Mouse (Mus musculus) gastrocnemius, postnatal 36 days (tissue): ENCODE measurements at regions not wholly inside any gene's neighbourhood (a gene's known extent, or its start where the extent isn't known, plus 50 kb on each side); places are given as distances from the start of the nearest gene placed in this dataset.

Source experiments
- DNase-seq, 2 experiments: peaks; one replicate each; pipeline ENCODE4 v3.0.0; 2022
- intact Hi-C: fragments of 180-260 bp; cut with DNase I; formaldehyde crosslinking; loops from one replicate; pipeline ENCODE4 v1.15.1; 2025

- intact Hi-C loops, result no loop called here
- no peak for DNase-seq
Observed at GRCm38 (mm10) chr11:17324651-17325050, 67.3 kb downstream of the C1d start.

GRCm38 (mm10) chr11:17325731-17326646, 68.6 kb downstream of the C1d start:
- intact Hi-C loops, result no loop called here
- no peak for DNase-seq

GRCm38 (mm10) chr11:17326695-17327094, 69.3 kb downstream of the C1d start:
- intact Hi-C loops, result no loop called here
- DNase-seq, result no peak

- intact Hi-C loops, result no loop called here
Observed at GRCm38 (mm10) chr11:17351476-17351875, 94.1 kb downstream of the C1d start.

GRCm38 (mm10) chr11:17352148-17353130, 95.1 kb downstream of the C1d start:
- intact Hi-C loops, result no loop called here

More at GRCm38 (mm10) chr11:17351476-17351875, 94.1 kb downstream of the C1d start:
- DNase-seq, result no peak

GRCm38 (mm10) chr11:17359698-17360254, 102.4 kb downstream of the C1d start:
- no peak for DNase-seq
- intact Hi-C loops, result no loop called here

More at GRCm38 (mm10) chr11:17352148-17353130, 95.1 kb downstream of the C1d start:
- DNase-seq, result no peak

GRCm38 (mm10) chr11:17377859-17378258, 120.5 kb downstream of the C1d start:
- intact Hi-C loops, result no loop called here
- DNase-seq, result no peak

GRCm38 (mm10) chr11:17386756-17387155, 129.4 kb downstream of the C1d start:
- no peak for DNase-seq
- intact Hi-C loops, result no loop called here

- no peak for DNase-seq
- intact Hi-C loops, result no loop called here
Observed at GRCm38 (mm10) chr11:17393832-17394231, 136.5 kb downstream of the C1d start.

- intact Hi-C loops, result no loop called here
- DNase-seq, result no peak
Observed at GRCm38 (mm10) chr11:17414531-17414930, 157.2 kb downstream of the C1d start.

- intact Hi-C loops, result no loop called here
- no peak for DNase-seq
Observed at GRCm38 (mm10) chr11:17415144-17415543, 157.8 kb downstream of the C1d start.

GRCm38 (mm10) chr11:17417656-17418289, 160.4 kb downstream of the C1d start:
- intact Hi-C loops, result no loop called here
- no peak for DNase-seq

GRCm38 (mm10) chr11:17442133-17442532, 184.8 kb downstream of the C1d start:
- DNase-seq, result no peak
- intact Hi-C loops, result no loop called here

GRCm38 (mm10) chr11:17449289-17449688, 191.9 kb downstream of the C1d start:
- no peak for DNase-seq
- intact Hi-C loops, result no loop called here

GRCm38 (mm10) chr11:17450360-17451045, 193.1 kb downstream of the C1d start:
- DNase-seq, result no peak

GRCm38 (mm10) chr11:17451451-17451850, 194.1 kb downstream of the C1d start:
- intact Hi-C loops, result no loop called here
- DNase-seq, result no peak

More at GRCm38 (mm10) chr11:17450360-17451045, 193.1 kb downstream of the C1d start:
- intact Hi-C loops, result no loop called here

- DNase-seq, result no peak
- intact Hi-C loops, result no loop called here
Observed at GRCm38 (mm10) chr11:17453530-17453929, 196.2 kb downstream of the C1d start.

- intact Hi-C loops, result no loop called here
- DNase-seq, result no peak
Observed at GRCm38 (mm10) chr11:17458946-17459345, 201.6 kb downstream of the C1d start.

- intact Hi-C loops, result no loop called here
- no peak for DNase-seq
Observed at GRCm38 (mm10) chr11:17460024-17460919, 202.9 kb downstream of the C1d start.
